Mouse (Mus musculus): ENCODE measurements around the gene Iqca.

The Iqca gene

DNA sequence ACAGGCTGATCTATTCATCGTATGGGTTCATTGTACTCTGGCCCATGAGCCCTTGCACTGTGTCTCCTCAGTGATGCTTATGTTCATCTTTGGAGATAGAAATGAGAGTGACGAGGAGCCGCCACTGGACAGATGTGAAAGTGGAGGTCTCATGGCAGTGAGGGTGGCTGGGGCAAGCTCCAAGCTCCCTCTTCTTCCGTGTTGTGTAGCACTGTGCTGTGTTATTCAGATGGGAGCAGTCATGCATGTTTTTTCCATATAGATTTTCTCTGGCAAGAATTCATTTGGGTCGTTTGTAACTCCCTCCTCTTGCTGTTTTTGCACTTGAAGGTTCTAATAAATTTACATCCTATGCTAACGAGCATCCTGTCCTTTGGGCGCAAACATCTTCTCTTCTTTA, 21.2 kb downstream of the Iqca start:
- DNase-seq, result no peak

- DNase-seq, result no peak
Observed at GRCm38 (mm10) chr1:90124561-90124960, 28.6 kb downstream of the Iqca start.

- DNase-seq, result no peak
Observed at GRCm38 (mm10) chr1:90120706-90121105, 32.5 kb downstream of the Iqca start.

GRCm38 (mm10) chr1:90119214-90119613, 34.0 kb downstream of the Iqca start:
- no peak for DNase-seq

- no peak for DNase-seq
Observed at GRCm38 (mm10) chr1:90117207-90117606, 36.0 kb downstream of the Iqca start.

- DNase-seq, result no peak
Observed at GRCm38 (mm10) chr1:90114586-90114985, 38.6 kb downstream of the Iqca start.

DNA sequence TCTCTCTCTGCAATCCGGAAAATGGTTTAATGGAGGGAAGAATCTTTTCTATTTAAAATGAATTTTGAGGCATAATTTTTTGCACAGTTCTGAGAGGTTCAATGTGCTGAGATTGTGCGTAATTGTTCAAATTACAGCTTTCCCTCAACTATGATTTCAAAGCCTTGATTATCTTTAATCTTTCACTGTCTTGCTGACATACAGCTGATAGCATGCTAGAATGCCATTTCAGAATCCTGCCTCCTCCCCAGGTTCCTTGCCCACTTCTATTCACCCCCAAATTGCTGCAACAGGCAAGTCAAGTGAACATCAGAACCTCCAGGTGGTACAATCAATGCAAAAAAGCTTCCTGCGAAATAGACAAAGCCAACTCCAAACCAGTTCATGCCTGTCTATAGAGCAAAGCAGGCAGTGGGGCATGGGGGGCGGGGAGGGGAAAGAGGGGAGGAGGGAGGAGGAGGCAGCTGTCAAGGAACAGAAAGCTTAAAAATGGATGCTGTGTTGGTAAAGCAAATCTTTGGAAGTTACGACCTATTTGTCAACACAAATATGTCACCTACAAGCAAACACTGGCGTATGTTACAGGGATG, 39.5 kb downstream of the Iqca start:
- no peak for DNase-seq

DNA sequence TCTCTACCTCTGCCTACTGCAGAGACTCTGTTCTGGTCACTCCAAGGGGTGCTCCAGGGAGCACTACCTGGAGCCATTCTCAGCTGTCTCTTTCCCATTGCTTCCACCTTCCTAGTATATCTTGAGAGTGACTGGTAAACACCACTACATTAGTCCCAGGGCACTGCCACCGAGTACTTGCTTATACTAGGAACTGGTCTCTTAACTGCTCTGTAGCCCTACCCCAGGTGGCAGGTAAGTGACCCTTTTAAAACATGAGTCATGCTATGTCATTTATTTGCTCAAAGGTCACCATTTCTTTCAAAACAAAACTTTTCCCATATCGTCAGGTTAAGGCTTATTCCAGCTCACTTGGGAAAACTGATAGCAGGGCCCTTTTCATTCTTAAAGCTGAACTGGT, 40.5 kb downstream of the Iqca start:
- DNase-seq, result no peak

DNA sequence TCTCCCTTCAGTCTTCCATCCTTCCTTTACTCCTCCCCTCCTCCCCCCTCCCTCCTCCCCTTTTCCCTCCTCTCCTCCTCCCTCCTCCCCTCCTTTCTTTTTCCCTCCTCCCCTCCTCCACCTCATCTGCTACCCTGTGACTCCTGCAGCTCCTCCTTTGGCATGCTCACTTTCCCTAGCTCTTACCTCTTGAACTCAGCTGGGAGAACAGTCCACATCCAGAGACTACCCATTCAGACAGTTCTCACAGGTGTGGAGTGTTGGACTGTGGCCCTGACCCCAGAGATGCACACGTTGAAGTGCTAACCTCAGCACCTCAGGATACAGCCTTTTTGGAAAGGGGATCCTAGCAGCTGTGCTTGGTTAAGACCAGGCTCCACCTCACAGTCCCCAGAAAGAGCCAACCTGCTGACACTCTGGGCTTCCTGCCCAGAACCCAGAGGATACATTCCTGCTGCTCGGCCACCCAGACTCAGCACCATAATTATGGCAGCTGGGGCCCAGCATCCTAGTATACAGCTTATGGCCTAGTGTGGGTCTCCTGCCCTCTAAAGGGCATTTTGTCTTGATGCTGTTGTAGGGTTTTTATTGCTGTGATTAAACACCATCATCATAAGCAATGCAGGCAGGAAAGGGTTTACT, 41.9 kb downstream of the Iqca start:
- DNase-seq, result peak; percentile 84

DNA sequence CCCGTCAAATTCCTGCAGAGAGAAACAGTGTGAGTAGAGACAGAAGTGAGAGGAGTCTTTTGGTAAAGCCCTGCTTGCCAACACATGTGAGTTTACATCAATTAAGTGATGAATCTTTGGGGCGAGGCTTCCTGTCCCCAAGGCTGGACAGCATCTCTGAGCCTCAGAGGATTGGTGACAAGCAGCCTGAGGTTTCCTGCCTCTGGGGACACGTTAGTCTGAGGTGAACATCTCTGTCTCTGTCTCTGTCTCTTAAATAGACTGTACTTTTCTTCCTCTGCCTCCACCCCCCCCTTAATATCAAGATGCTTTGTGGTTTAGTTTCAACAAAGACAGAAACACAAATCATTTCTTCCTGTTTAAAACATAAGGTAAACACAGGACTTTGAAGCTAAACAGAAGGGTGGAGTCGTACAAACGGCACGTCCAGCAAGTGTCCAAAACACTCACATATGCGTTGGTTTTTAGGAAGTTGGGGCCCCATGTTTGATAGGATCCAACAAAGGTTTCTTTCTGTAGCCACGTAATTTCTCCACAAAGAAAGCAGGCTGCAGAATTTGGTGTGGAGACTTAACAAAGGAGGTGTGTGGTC, 49.2 kb downstream of the Iqca start:
- DNase-seq, result no peak

- peak; percentile 27 for DNase-seq
Observed at GRCm38 (mm10) chr1:90100360-90101232, 52.6 kb downstream of the Iqca start.

GRCm38 (mm10) chr1:90092816-90093493, 60.2 kb downstream of the Iqca start:
- peak; percentile 15 for DNase-seq

GRCm38 (mm10) chr1:90088192-90088990, 64.8 kb downstream of the Iqca start:
- DNase-seq, result no peak

DNA sequence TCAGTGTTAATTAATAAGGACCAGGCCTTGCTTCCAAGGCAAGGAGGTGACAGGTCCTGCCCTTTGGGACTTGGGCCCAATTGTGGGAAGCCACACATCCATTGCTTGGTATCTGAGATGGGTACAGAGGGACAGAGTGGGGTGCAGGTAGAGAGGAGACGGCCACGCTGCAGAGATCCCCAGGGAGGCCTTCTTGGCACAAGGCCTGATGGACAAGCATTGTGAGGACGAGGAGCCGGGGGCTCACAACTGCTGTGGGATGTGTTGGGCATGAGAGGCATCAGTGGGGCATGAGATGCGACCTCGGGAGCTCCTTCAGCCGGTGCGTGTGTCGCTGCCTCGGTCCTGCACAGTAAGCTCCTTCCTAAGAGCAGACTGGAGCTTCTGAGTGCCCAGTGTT, 66.7 kb downstream of the Iqca start:
- no peak for DNase-seq

- no peak for DNase-seq
Observed at GRCm38 (mm10) chr1:90085526-90086157, 67.6 kb downstream of the Iqca start.

DNA sequence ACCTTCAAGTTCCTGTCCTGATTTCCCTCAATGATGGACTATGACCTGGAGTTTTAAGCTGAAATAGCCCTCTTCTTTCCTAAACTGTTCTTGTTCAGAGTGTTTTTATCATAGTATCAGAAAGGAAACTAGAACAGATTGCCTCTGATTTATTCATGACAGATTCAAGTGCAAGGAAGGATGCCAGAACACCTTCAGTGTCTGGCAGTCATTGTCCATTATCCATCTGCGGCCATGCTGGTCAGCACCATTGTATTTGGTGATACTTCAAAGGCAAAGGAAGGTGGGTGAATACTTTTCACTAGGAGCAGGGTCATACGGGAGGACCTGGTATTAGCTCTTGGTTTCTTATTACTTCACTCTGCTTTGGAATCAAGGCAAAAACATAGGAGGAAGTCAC, 76.9 kb downstream of the Iqca start:
- DNase-seq, result no peak

DNA sequence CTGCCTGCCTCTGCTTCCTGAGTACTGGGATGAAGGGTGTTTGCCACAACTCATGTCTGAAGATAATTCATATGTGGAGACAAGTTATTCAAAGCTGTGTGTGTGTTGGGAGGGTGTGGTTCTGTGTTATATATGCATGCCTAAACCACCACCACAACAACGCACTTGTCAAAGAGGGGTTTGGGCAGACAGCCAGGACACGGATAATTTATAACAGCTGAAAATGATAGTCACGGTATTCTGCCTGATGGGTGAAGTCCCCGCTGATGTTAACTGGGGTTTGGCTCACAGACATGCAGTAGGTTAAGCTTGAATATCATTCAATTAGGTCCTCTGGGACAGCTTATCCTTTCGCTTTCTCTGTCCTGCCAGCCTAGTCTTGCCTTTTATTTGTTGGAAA, 78.4 kb downstream of the Iqca start:
- no peak for DNase-seq

- DNase-seq, result peak; percentile 17
Observed at GRCm38 (mm10) chr1:90071812-90072580, 81.2 kb downstream of the Iqca start.

DNA sequence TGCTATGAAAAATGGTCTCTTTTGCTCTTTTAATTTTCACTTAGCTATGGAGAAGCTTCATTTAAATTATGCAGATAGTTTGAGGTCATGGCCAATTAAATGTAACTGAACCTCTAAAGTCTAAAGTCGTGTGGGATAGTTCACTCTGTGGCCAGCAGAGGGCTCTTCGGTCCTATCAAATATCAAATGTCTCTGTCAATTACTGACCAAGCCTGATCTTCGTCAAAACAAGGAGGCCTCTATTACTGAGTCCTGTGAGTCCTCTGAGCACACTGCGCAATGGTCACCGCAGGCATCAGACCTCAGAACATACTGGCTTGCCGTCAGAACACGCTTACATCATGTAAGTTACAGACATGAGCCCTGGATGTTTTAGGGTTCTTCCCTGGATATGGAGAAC, 92.6 kb downstream of the Iqca start:
- peak; percentile 77 for DNase-seq

DNA sequence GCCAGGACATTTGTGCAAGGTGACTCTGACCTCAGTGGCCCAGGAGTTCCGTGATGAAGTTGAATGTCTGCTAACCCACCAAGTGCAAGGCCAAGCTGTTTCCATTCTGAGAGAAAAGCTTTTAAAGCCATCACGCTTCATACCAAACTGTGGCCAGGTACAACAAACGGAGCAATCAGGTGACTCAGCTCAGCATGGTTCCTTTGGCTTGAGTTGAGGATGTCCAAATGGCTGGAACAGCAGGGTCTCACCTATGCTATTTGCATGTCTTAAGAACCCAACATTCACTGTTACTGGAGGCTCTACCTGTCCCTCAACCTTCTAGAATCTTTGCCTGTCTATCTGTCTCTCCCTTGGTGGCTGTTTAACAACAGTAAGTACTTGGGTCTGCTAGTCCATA, 93.1 kb downstream of the Iqca start:
- DNase-seq, result no peak

- DNase-seq, result no peak
Observed at GRCm38 (mm10) chr1:90054991-90055390, 98.2 kb downstream of the Iqca start.
